Mouse (Mus musculus) CH12.LX (cell line): ENCODE results near the gene Cttnbp2. TPM values are rescaled to one million over a fixed set of nuclear protein-coding genes. Genes with fewer than 3 reads are reported as not detected.

Experiments used
- DNase-seq: peaks from one replicate; pipeline ENCODE4 v3.0.0-alpha.2; 2013; ENCODE audit errors: extremely low read depth
- H3K27ac ChIP-seq: 2 replicates; pipeline ENCODE4 v1.5.1; 2012; ENCODE audit warnings: low read depth, mild to moderate bottlenecking, control low read depth, moderate library complexity; ENCODE audit not compliant: insufficient read depth
- H3K27me3 ChIP-seq: replicated peaks from 2 replicates; pipeline ENCODE3; 2012; ENCODE audit warnings: inconsistent platforms
- H3K36me3 ChIP-seq, 2 experiments: replicated peaks in 1 of 2; 2 replicates each; pipeline versions ENCODE3 to v1.6.1; 2012; ENCODE audit warnings: inconsistent platforms in 1 of 2, low read length in 1 of 2, mild to moderate bottlenecking in 1 of 2, mixed read lengths in 1 of 2, moderate library complexity in 1 of 2; ENCODE audit not compliant: control insufficient read depth in 1 of 2, insufficient read depth in 1 of 2
- H3K4me1 ChIP-seq, 2 experiments: 2 replicates each; pipeline ENCODE4 v1.6.1; 2012; ENCODE audit warnings: inconsistent platforms in 1 of 2, moderate library complexity in 1 of 2; ENCODE audit not compliant: insufficient read depth in 2 of 2, control insufficient read depth in 1 of 2
- H3K4me2 ChIP-seq: 2 replicates; pipeline ENCODE4 v1.6.1; 2012; ENCODE audit warnings: low read depth, mild to moderate bottlenecking, control low read depth; ENCODE audit not compliant: poor library complexity, insufficient read depth, severe bottlenecking
- H3K4me3 ChIP-seq, 3 experiments: fragments of 150-350 bp in 1 of 3; sonication (generic) in 1 of 3; replicated peaks in 1 of 3; 2 replicates each; pipeline versions ENCODE3 to v1.5.1; 2011 to 2012; ENCODE audit warnings: low read depth in 2 of 3, low read length in 2 of 3, mild to moderate bottlenecking in 2 of 3, moderate library complexity in 2 of 3, control low read depth in 1 of 3, improper control_type of control experiment in 1 of 3, inconsistent platforms in 1 of 3, mixed read lengths in 1 of 3; ENCODE audit not compliant: poor library complexity in 1 of 3
- H3K79me2 ChIP-seq: replicated peaks from 2 replicates; pipeline ENCODE4 v1.6.1; 2012; ENCODE audit warnings: mild to moderate bottlenecking, moderate library complexity; ENCODE audit not compliant: control insufficient read depth, poor library complexity, insufficient read depth, severe bottlenecking; ENCODE audit errors: extremely low read depth
- H3K9ac ChIP-seq: 2 replicates; pipeline ENCODE4 v1.6.1; 2012; ENCODE audit warnings: low read depth, mild to moderate bottlenecking, control low read depth, moderate library complexity; ENCODE audit not compliant: insufficient read depth
- H3K9me3 ChIP-seq: replicated peaks from 2 replicates; pipeline ENCODE3; 2012; ENCODE audit warnings: low read length, inconsistent platforms, mixed read lengths
- CTCF ChIP-seq, 2 experiments: IDR thresholded peaks in 1 of 2; conservative IDR thresholded peaks in 1 of 2; 2 replicates each; pipeline ENCODE4 v1.5.1; 2011 to 2012; ENCODE audit warnings: low read depth in 2 of 2, low read length in 2 of 2, improper control_type of control experiment in 1 of 2, inconsistent platforms in 1 of 2, mild to moderate bottlenecking in 1 of 2, moderate library complexity in 1 of 2
- E2F4 ChIP-seq: IDR thresholded peaks from 2 replicates; pipeline ENCODE4 v1.6.1; 2011; ENCODE audit warnings: low read depth, low read length, improper control_type of control experiment; ENCODE audit not compliant: insufficient replicate concordance
- ELF1 ChIP-seq: IDR thresholded peaks from 2 replicates; pipeline ENCODE4 v1.6.1; 2014; ENCODE audit warnings: low read depth, mild to moderate bottlenecking, inconsistent platforms, low read length, improper control_type of control experiment
- EP300 ChIP-seq: IDR thresholded peaks from 2 replicates; pipeline ENCODE4 v1.6.1; 2011; ENCODE audit warnings: low read length, improper control_type of control experiment
- GABPA ChIP-seq: IDR thresholded peaks from 2 replicates; pipeline ENCODE4 v1.6.1; 2012; ENCODE audit warnings: low read depth, low read length, improper control_type of control experiment, inconsistent platforms; ENCODE audit not compliant: insufficient replicate concordance
- IRF4 ChIP-seq: IDR thresholded peaks from 2 replicates; pipeline ENCODE4 v1.6.1; 2014; ENCODE audit warnings: low read depth, mild to moderate bottlenecking, inconsistent platforms, low read length, improper control_type of control experiment
- JUN ChIP-seq: IDR thresholded peaks from 2 replicates; pipeline ENCODE4 v1.6.1; 2011; ENCODE audit warnings: low read depth, mild to moderate bottlenecking, low read length, improper control_type of control experiment, moderate library complexity; ENCODE audit not compliant: insufficient read depth
- KAT2A ChIP-seq: IDR thresholded peaks from 2 replicates; pipeline ENCODE4 v1.6.1; 2012; ENCODE audit warnings: low read length, improper control_type of control experiment, inconsistent platforms; ENCODE audit not compliant: insufficient replicate concordance
- MYC ChIP-seq: IDR thresholded peaks from 2 replicates; pipeline ENCODE4 v1.6.1; 2011; ENCODE audit warnings: low read depth, mild to moderate bottlenecking, improper control_type of control experiment, low read length
- NELFE ChIP-seq: IDR thresholded peaks from 2 replicates; pipeline ENCODE4 v1.6.1; 2011; ENCODE audit warnings: low read depth, low read length, improper control_type of control experiment
- NRF1 ChIP-seq: IDR thresholded peaks from 2 replicates; pipeline ENCODE4 v1.6.1; 2014; ENCODE audit warnings: low read depth, mild to moderate bottlenecking, inconsistent platforms, low read length, improper control_type of control experiment, moderate library complexity
- POLR2AphosphoS2 ChIP-seq: IDR thresholded peaks from 2 replicates; pipeline ENCODE4 v1.6.1; 2011; ENCODE audit warnings: low read depth, low read length, improper control_type of control experiment
- RCOR1 ChIP-seq: conservative IDR thresholded peaks from 2 replicates; pipeline ENCODE4 v1.6.1; 2012; ENCODE audit warnings: low read depth, mild to moderate bottlenecking, inconsistent platforms, low read length, improper control_type of control experiment
- TBP ChIP-seq: conservative IDR thresholded peaks from 2 replicates; pipeline ENCODE4 v1.6.1; 2011; ENCODE audit warnings: low read depth, low read length, improper control_type of control experiment
- UBTF ChIP-seq: IDR thresholded peaks from 2 replicates; pipeline ENCODE4 v1.6.1; 2012; ENCODE audit warnings: low read depth, mild to moderate bottlenecking, inconsistent platforms, low read length, improper control_type of control experiment, moderate library complexity
- USF1 ChIP-seq: IDR thresholded peaks from 2 replicates; pipeline ENCODE4 v1.6.1; 2014; ENCODE audit warnings: low read depth, mild to moderate bottlenecking, inconsistent platforms, low read length, improper control_type of control experiment
- USF2 ChIP-seq: conservative IDR thresholded peaks from 2 replicates; pipeline ENCODE4 v1.6.1; 2011; ENCODE audit warnings: low read depth, low read length, improper control_type of control experiment
- ZNF384 ChIP-seq: IDR thresholded peaks from 2 replicates; pipeline ENCODE4 v1.6.1; 2012; ENCODE audit warnings: low read depth, low read length, improper control_type of control experiment, inconsistent platforms
- dilution Hi-C: fragments of 300-500 bp; cut with MboI; formaldehyde crosslinking; loops from 2 replicates; pipeline ENCODE4 v1.14.3; 2020; ENCODE audit warnings: low sequenced_read_pairs; ENCODE audit not compliant: extremely low pct_unique_long_range_greater_than_20kb, extremely low pct_ligation_motif_present
- in situ Hi-C: fragments of 300-500 bp; cut with MboI; formaldehyde crosslinking; loops from 3 replicates; pipeline ENCODE4 v1.14.3; 2019; ENCODE audit warnings: low sequenced_read_pairs, low pct_ligation_motif_present, low pct_unique_long_range_greater_than_20kb, mixed read lengths
- polyA plus RNA-seq: library from polyadenylated mRNA; unstranded; fragments of >175 nt; gene quantifications from 2 replicates; pipeline ENCODE4 v1.2.1, GENCODE M21; 2012; ENCODE audit warnings: low read depth; ENCODE audit not compliant: insufficient read length
- total RNA-seq, 2 experiments: library from RNA; depleted of rRNA; stranded (reverse); fragments of 300-350 nt in 1 of 2; fragments of >200 nt in 1 of 2; gene quantifications; 2 replicates each; pipeline ENCODE4 v1.2.3; 2012 to 2014

Cttnbp2 gene
- total and polyA plus RNA-seq, 3 experiments: 1.1 to 1.7 (median 1.5) TPM

GRCm38 (mm10) chr6:18477313-18477930, 37.2 kb downstream of the Cttnbp2 start:
- no peaks in the 10 kb centered on the region for H3K27me3 ChIP-seq
- DNase-seq: no peak
- H3K27ac ChIP-seq: no peak overlapping the region
- H3K79me2 ChIP-seq: no peaks in the 10 kb centered on the region
- peaks cover 11 to 29% of the 10 kb centered on the region in 2 experiments for H3K4me1 ChIP-seq
- no peak for TF ChIP-seq EP300
- TF ChIP-seq MYC: no peak
- no peak for TF ChIP-seq USF1
- TF ChIP-seq ELF1: no peak
- no peak for TF ChIP-seq KAT2A
- TF ChIP-seq GABPA: no peak
- TF ChIP-seq RCOR1: no peak
- no peak for TF ChIP-seq IRF4
- TF ChIP-seq JUN: no peak
- TF ChIP-seq TBP: no peak
- TF ChIP-seq POLR2AphosphoS2: no peak
- TF ChIP-seq UBTF: no peak
- no peak for TF ChIP-seq NELFE
- no peak for TF ChIP-seq NRF1
- no peak for TF ChIP-seq E2F4
- TF ChIP-seq USF2: no peak
- no peak overlapping the region for H3K9ac ChIP-seq
- in situ Hi-C loops: no loop called here
- dilution Hi-C loops: no loop called here
- no peaks in the 10 kb centered on the region for H3K9me3 ChIP-seq
- no peak overlapping the region for H3K4me3 ChIP-seq
- no peak overlapping the region for H3K4me2 ChIP-seq
- no peaks in the 10 kb centered on the region for H3K36me3 ChIP-seq

GRCm38 (mm10) chr6:18474983-18475382, 39.7 kb downstream of the Cttnbp2 start:
- dilution Hi-C loops (no loop called here), in situ Hi-C loops (no loop called here)
- TF ChIP-seq ZNF384 (no peak), CTCF (conservative IDR thresholded peaks at IDR 0.05 in 1 of 2, IDR thresholded peaks at IDR 0.05 in 1 of 2; ENCODE audit: low read depth in 2 of 2, low read length in 2 of 2) (no peak)
- no peak overlapping the region for H3K4me3 ChIP-seq
- H3K27ac ChIP-seq: no peak overlapping the region
- no peaks in the 10 kb centered on the region for H3K79me2 ChIP-seq
- H3K9ac ChIP-seq: no peak overlapping the region
- H3K4me1 ChIP-seq: peaks cover 6 to 19% of the 10 kb centered on the region in 2 experiments
- DNase-seq: no peak
- H3K36me3 ChIP-seq: no peaks in the 10 kb centered on the region
- no peak overlapping the region for H3K4me2 ChIP-seq
- no peaks in the 10 kb centered on the region for H3K9me3 ChIP-seq
- no peaks in the 10 kb centered on the region for H3K27me3 ChIP-seq
